Mouse (Mus musculus) embryonic facial prominence, embryonic 12.5 days (tissue): ENCODE measurements around the gene Cobl. TPM values are rescaled to one million over a fixed set of nuclear protein-coding genes. Genes with fewer than 3 reads are reported as not detected.

Source experiments
- ATAC-seq: fragments of 200-750 bp; cut with Nextera tagmentation; 2 replicates; pipeline ENCODE4 v1.8.0; 2017; ENCODE audit not compliant: insufficient number of reproducible peaks, insufficient read depth, low FRiP score, low TSS enrichment
- H3K27ac ChIP-seq: fragments of 300-500 bp; sonication (generic); 2 replicates; pipeline ENCODE4 v1.5.1; 2016; ENCODE audit warnings: mild to moderate bottlenecking
- H3K27me3 ChIP-seq: fragments of 300-500 bp; sonication (generic); 2 replicates; pipeline ENCODE4 v1.6.1; 2016; ENCODE audit warnings: mild to moderate bottlenecking, moderate library complexity
- H3K36me3 ChIP-seq: fragments of 300-500 bp; sonication (generic); 2 replicates; pipeline ENCODE4 v1.6.1; 2016; ENCODE audit warnings: mild to moderate bottlenecking
- H3K4me1 ChIP-seq: fragments of 300-500 bp; sonication (generic); 2 replicates; pipeline ENCODE4 v1.6.1; 2016
- H3K4me2 ChIP-seq: fragments of 300-500 bp; sonication (generic); replicated peaks from 2 replicates; pipeline ENCODE4 v1.6.1; 2016; ENCODE audit warnings: mild to moderate bottlenecking, moderate library complexity
- H3K4me3 ChIP-seq: fragments of 300-500 bp; sonication (generic); 2 replicates; pipeline ENCODE4 v1.5.1; 2016; ENCODE audit warnings: mild to moderate bottlenecking
- H3K9ac ChIP-seq: fragments of 300-500 bp; sonication (generic); 2 replicates; pipeline ENCODE4 v1.6.1; 2016; ENCODE audit warnings: mild to moderate bottlenecking, moderate library complexity
- H3K9me3 ChIP-seq: fragments of 300-500 bp; sonication (generic); 2 replicates; pipeline ENCODE4 v1.6.1; 2016; ENCODE audit warnings: mild to moderate bottlenecking, moderate library complexity
- WGBS: fragments of 180-500 bp; shearing (Covaris S2); methylation state at CpG from one replicate; pipeline ENCODE4 v1.1.7; 2016; 5-methylcytosine and 5-hydroxymethylcytosine counted together
- polyA plus RNA-seq: library from polyadenylated mRNA; unstranded; fragments of >200 nt; fragmentation: Nextera tagmentation; extraction: Ambion mirVana; gene quantifications from 2 replicates; pipeline ENCODE4 v1.2.1, GENCODE M21; 2016

The Cobl gene
- polyA plus RNA-seq, 1 experiment from 2014 or later, result 5.8 TPM

DNA sequence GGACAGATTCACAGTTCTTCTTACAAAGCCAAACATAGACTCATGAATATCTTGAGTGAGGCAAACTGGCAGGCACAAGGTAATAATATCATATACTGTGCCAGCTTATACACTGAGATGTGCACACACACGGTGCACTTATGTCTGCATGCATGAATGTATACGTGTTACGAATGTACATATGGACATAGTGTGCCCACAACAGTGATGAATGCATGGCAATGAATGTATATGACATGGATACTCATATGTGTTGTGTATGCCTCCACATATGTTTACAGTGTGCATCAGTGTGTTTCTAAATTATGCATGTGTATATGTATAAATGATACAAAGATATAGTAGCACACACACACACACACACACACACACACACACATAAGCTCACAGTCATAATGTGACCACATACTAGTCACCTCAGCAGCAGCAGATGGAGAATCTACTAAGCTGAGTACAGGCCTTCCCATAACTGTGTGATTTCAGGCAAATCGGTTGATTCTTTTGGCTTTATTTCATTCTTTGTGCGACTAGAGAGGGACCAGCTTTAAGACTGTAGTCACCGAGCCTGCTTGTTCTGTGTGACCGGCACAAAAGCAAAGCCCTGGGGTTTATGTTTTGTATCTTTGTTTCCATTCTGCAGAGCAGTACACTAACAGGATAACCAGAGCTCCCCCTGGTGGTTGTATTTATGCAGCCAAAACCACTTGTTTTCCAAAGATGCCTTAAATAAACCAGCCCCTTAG, 173.7 kb downstream of the Cobl start:
- H3K4me3 ChIP-seq, result no peak overlapping the region
- H3K9ac ChIP-seq, result no peak overlapping the region
- no peaks in the 10 kb centered on the region for H3K27me3 ChIP-seq
- ATAC-seq, result no peak
- H3K27ac ChIP-seq, result no peak overlapping the region
- H3K4me1 ChIP-seq, result no peaks in the 10 kb centered on the region
- 40% methylated on average over 7 of the region's 7 CpGs for WGBS
- no peaks in the 10 kb centered on the region for H3K9me3 ChIP-seq
- no peak overlapping the region for H3K4me2 ChIP-seq
- H3K36me3 ChIP-seq, result no peaks in the 10 kb centered on the region

- 90% methylated on average over 4 of the region's 4 CpGs for WGBS
- no peaks in the 10 kb centered on the region for H3K9me3 ChIP-seq
- no peaks in the 10 kb centered on the region for H3K4me1 ChIP-seq
- no peaks in the 10 kb centered on the region for H3K36me3 ChIP-seq
- H3K27me3 ChIP-seq, result no peaks in the 10 kb centered on the region
- H3K4me2 ChIP-seq, result no peak overlapping the region
- no peak overlapping the region for H3K4me3 ChIP-seq
- H3K9ac ChIP-seq, result no peak overlapping the region
- H3K27ac ChIP-seq, result no peak overlapping the region
- no peak for ATAC-seq
Observed at GRCm38 (mm10) chr11:12285319-12286021, 179.3 kb downstream of the Cobl start.

DNA sequence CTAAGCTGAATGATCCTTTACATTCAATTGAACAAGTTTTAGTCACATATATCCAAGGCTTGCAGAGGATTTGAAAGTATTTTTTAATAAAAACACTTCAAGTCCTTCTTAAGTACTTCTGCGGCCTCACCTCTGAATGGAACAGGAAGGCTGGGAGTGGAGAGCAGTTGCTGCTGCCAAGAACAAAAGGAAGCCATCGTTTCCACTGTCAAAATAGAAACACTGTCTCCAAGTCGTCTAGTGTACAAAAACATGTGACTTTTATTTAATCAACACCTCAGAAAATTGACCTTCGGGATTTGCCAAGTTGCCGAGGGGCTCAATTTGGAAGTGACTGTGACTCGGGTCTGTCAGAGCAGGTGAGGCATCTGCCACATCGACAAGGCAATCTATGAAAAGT, 184.0 kb downstream of the Cobl start:
- Histone ChIP-seq H3K4me2 (no peak overlapping the region), H3K4me1 (no peaks in the 10 kb centered on the region), H3K9me3 (no peaks in the 10 kb centered on the region), H3K4me3 (no peak overlapping the region), H3K27ac (no peak overlapping the region), H3K36me3 (no peaks in the 10 kb centered on the region), H3K9ac (no peak overlapping the region), H3K27me3 (no peaks in the 10 kb centered on the region)
- 61% methylated on average over 7 of the region's 7 CpGs for WGBS
- ATAC-seq, result no peak

GRCm38 (mm10) chr11:12274276-12274675, 190.5 kb downstream of the Cobl start:
- H3K9me3 ChIP-seq, result no peaks in the 10 kb centered on the region
- no peak overlapping the region for H3K4me3 ChIP-seq
- H3K4me1 ChIP-seq, result no peaks in the 10 kb centered on the region
- WGBS, result 71% methylated on average over 2 of the region's 2 CpGs
- no peak for ATAC-seq
- no peak overlapping the region for H3K4me2 ChIP-seq
- H3K27me3 ChIP-seq, result no peaks in the 10 kb centered on the region
- no peaks in the 10 kb centered on the region for H3K36me3 ChIP-seq
- no peak overlapping the region for H3K27ac ChIP-seq
- no peak overlapping the region for H3K9ac ChIP-seq

- H3K4me2 ChIP-seq, result no peak overlapping the region
- 84% methylated on average over 6 of the region's 6 CpGs for WGBS
- no peak overlapping the region for H3K4me3 ChIP-seq
- no peaks in the 10 kb centered on the region for H3K9me3 ChIP-seq
- ATAC-seq, result no peak
- no peaks in the 10 kb centered on the region for H3K36me3 ChIP-seq
- no peaks in the 10 kb centered on the region for H3K4me1 ChIP-seq
- no peak overlapping the region for H3K27ac ChIP-seq
- no peaks in the 10 kb centered on the region for H3K27me3 ChIP-seq
- H3K9ac ChIP-seq, result no peak overlapping the region
Observed at GRCm38 (mm10) chr11:12273726-12274125, 191.0 kb downstream of the Cobl start.

DNA sequence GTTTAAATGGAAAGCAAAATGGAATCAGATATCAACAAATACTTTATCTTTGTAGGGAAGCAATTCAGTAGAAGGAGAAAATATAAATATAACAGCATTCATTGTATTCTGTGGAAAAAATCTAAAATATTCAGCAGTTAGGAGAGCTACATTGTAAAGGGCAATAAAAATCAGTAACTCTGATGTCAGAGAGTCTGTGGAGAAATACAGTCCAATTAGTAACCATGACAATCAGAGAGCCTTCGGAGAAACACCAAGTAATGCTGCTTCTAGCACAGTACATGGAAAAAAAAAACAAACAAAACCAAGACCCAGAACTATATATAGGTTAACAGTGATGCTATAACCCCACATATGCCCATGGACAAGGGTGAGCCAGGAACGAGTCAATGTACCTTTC, 206.3 kb downstream of the Cobl start:
- 73% methylated on average over 2 of the region's 2 CpGs for WGBS
- H3K36me3 ChIP-seq, result no peaks in the 10 kb centered on the region
- H3K9me3 ChIP-seq, result no peaks in the 10 kb centered on the region
- no peak overlapping the region for H3K9ac ChIP-seq
- no peak overlapping the region for H3K27ac ChIP-seq
- ATAC-seq, result no peak
- H3K4me3 ChIP-seq, result no peak overlapping the region
- no peak overlapping the region for H3K4me2 ChIP-seq
- H3K27me3 ChIP-seq, result no peaks in the 10 kb centered on the region
- no peaks in the 10 kb centered on the region for H3K4me1 ChIP-seq

DNA sequence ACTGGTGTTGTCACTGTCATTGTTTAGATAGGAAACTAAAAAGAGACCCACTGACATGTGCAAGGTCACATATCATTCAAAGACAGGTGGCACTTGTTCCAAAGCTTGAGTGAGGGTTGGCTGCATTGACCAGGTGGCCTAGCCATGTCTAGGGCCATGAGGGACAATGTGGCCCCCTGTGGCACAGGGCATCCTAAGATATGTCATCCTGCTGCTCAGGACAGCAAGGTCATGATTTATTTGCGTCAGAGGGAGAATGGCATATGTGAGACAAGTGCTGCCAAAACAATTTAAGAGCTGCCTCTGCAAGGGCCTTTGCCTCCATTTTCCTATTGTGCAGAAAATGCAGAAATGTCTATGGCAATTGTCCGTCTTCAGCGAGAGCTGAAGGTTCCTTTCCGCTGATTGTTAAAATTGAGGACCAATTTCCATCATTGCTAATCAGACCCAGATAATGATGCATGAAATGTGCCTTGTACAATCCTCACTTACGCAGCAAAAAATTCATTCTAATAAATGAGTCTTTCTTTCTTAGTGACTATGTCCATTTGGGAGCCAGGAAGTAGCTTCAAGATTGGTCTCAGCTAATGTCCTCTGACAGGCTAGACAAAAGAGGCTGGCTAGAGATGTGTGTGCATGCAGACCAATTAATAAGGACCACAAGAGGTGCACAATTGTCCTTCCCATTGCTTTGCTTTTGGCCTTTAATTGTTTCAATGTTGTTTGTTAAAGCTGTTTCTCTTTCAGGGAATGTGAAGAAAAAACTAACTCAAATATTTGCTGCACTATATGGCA, 207.2 kb downstream of the Cobl start:
- no peaks in the 10 kb centered on the region for H3K36me3 ChIP-seq
- H3K27me3 ChIP-seq, result no peaks in the 10 kb centered on the region
- WGBS, result 77% methylated on average over 5 of the region's 5 CpGs
- H3K4me3 ChIP-seq, result no peak overlapping the region
- no peaks in the 10 kb centered on the region for H3K4me1 ChIP-seq
- no peak overlapping the region for H3K27ac ChIP-seq
- no peak overlapping the region for H3K9ac ChIP-seq
- ATAC-seq, result 0 out of 2 replicates have a peak, but pooled peaks have one; percentile 28
- no peak overlapping the region for H3K4me2 ChIP-seq
- H3K9me3 ChIP-seq, result no peaks in the 10 kb centered on the region

- no peak for ATAC-seq
- WGBS, result 72% methylated on average over 4 of the region's 4 CpGs
Observed at GRCm38 (mm10) chr11:12245327-12245915, 219.3 kb downstream of the Cobl start.

GRCm38 (mm10) chr11:12236341-12236740, 228.4 kb downstream of the Cobl start:
- no peak for ATAC-seq
- Histone ChIP-seq H3K9ac (no peak overlapping the region), H3K4me1 (no peaks in the 10 kb centered on the region), H3K9me3 (no peaks in the 10 kb centered on the region), H3K27ac (no peak overlapping the region), H3K36me3 (no peaks in the 10 kb centered on the region), H3K4me2 (no peak overlapping the region), H3K4me3 (no peak overlapping the region), H3K27me3 (no peaks in the 10 kb centered on the region)
- 57% methylated on average over 1 of the region's 1 CpGs for WGBS

More at GRCm38 (mm10) chr11:12245327-12245915, 219.3 kb downstream of the Cobl start:
- H3K4me3 ChIP-seq, result no peak overlapping the region
- no peaks in the 10 kb centered on the region for H3K36me3 ChIP-seq
- H3K4me1 ChIP-seq, result no peaks in the 10 kb centered on the region
- no peak overlapping the region for H3K9ac ChIP-seq
- no peaks in the 10 kb centered on the region for H3K27me3 ChIP-seq
- H3K27ac ChIP-seq, result no peak overlapping the region
- H3K9me3 ChIP-seq, result no peaks in the 10 kb centered on the region
- no peak overlapping the region for H3K4me2 ChIP-seq

DNA sequence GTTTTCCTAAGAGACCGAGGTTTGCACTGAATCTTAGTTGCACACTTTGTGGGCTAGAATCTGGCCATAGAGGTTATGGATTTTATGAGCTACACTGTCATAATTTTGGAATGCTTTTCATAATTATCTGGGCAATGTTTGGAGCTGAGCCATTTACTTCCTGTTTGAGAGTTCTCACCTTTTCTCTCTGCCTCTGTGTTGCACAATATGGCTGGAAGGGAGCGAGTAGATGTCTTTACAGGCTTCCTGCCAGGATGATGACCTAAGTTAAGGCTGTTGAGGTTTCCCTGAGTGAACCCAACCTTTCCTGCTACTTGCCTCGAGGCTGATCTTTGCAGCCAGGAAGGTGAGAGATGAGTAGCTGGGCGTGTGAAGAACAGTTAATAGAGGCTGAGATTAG, 229.9 kb downstream of the Cobl start:
- H3K27me3 ChIP-seq, result no peaks in the 10 kb centered on the region
- WGBS, result 82% methylated on average over 4 of the region's 4 CpGs
- no peak overlapping the region for H3K4me3 ChIP-seq
- H3K4me1 ChIP-seq, result no peaks in the 10 kb centered on the region
- H3K4me2 ChIP-seq, result no peak overlapping the region
- H3K9me3 ChIP-seq, result no peaks in the 10 kb centered on the region
- no peak overlapping the region for H3K9ac ChIP-seq
- H3K27ac ChIP-seq, result no peak overlapping the region
- H3K36me3 ChIP-seq, result no peaks in the 10 kb centered on the region
- ATAC-seq, result no peak

GRCm38 (mm10) chr11:12234126-12234525, 230.6 kb downstream of the Cobl start:
- no peak overlapping the region for H3K4me2 ChIP-seq
- no peak overlapping the region for H3K9ac ChIP-seq
- ATAC-seq, result no peak
- H3K4me1 ChIP-seq, result no peaks in the 10 kb centered on the region
- H3K27ac ChIP-seq, result no peak overlapping the region
- no peaks in the 10 kb centered on the region for H3K27me3 ChIP-seq
- H3K9me3 ChIP-seq, result no peaks in the 10 kb centered on the region
- no peaks in the 10 kb centered on the region for H3K36me3 ChIP-seq
- WGBS, result 81% methylated on average over 1 of the region's 1 CpGs
- H3K4me3 ChIP-seq, result no peak overlapping the region
